Mouse (Mus musculus): Measurements from ENCODE around the gene Add3. TPM values are rescaled to one million over a fixed set of nuclear protein-coding genes. Genes with fewer than 3 reads are reported as not detected.
A peak's percentile ranks its signal among the peaks of the same experiment; 100 is the strongest.

The Add3 gene
- polyA plus RNA-seq, 1 experiment from 2014 or later: 29.5 TPM

DNA sequence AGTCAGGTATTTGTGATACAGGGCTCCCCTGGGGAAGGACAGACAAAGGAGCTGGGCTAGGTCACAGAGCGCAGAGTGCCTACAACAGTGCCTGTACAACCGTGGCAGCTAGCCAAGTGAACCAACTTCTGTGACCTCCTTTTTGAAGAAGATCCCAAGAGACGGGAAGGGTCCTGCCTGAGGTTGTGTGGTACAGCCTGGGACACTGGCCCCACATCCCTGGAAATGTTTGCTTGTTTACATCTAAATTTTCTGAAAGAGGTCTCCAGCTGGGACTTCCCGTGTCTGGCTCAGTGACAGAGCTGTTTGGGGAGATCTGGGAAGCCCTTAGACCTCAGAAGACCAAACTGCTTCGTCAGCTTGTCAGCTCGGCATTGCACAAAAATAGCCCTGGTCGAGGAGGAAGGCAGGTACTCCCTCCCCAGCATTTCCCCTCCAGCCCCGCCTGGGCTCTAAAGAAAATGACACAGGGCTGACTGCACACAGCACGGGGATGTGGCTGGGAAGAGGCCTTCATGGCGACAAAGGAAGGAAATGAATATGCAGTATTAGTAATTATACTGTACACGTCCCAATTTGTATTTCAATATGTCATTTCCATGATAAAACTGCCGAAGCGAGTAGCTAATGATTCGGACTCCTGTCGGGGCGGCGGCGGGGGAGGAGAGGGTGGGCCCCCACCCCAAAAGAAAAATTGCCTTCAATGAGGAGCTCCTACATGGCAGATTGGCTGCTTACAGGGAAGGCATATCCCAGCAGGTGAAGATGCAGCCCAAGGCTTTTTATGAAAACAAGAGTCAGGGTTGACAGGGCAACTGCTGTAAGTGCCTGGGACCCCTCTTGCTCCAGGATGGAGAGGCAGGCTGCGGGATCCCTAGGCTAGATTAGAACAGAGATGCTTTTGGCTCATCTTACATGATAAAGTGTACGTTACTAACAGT lies 144.3 kb downstream of the Add3 start:
- no peak for DNase-seq
- H3K27me3 ChIP-seq: peaks cover 6% of the 10 kb centered on the region; the same call in 1 of the 2 replicates
- WGBS (ENCODE audit: insufficient replicate concordance): 31% methylated on average over 20 of the region's 20 CpGs
- no peak overlapping the region; the same call in 1 of the 2 replicates for H3K27ac ChIP-seq
- no peaks in the 10 kb centered on the region for H3K9me3 ChIP-seq (replicated peaks)
- H3K9ac ChIP-seq: 0 out of 2 replicates have a peak overlapping the region, but pooled peaks have one; percentile 9
- peak; percentile 45; the same call in 1 of the 2 replicates for ATAC-seq (ENCODE audit: low read depth)
- no peaks in the 10 kb centered on the region for H3K36me3 ChIP-seq
- H3K4me2 ChIP-seq: 0 out of 2 replicates have a peak overlapping the region, but pooled peaks have one; percentile 1
- peaks cover 21% of the 10 kb centered on the region for H3K4me1 ChIP-seq (replicated peaks)
- no peak overlapping the region for H3K4me3 ChIP-seq (replicated peaks)

DNA sequence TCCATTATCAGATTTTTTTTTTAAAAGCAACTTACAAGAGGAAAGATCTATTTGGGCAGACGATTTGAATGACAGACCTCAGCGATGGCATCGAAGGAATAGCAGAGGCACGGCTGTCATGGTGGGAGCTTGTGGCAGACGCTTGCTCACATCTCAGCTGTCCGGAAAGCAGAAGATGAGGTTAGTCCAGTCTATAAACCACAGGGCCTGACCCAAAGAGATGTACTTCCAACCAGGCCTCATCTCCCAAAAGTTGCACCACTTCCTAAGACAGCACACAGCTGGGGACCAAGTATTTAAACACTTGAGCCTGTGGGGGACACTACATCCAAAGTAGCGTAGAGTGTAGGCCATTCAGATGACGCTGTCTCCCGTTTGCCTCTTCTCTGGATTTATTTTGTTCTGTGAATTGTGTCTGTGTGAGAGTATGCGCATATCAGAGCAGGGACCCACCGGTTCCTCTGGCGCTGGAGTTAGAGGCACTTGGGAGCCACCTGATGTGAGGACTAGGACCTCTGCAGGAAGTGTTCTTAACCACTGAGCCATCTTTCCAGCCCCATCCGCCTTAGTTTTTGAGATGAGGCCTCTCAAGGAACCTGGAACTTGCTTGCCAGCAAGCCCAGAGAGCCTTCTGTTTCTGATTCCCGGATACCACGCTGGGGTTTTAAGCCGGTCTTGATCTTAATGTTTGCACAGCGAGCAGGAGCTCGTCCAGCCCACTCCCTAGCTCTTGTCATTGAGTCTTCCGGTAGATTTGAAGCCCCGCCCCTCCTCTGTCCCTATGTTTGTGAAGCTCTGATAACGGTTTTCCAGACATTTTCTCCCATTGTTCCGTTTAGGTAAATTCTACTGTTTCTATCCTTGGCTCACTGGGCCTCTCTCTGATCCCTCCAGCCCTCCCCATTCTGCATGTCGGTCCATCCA lies 156.3 kb downstream of the Add3 start:
- Histone ChIP-seq H3K4me3 (replicated peaks) (no peak overlapping the region), H3K4me1 (replicated peaks) (peaks cover 5% of the 10 kb centered on the region; the same call in 1 of the 2 replicates), H3K4me2 (peak overlapping the region; percentile 11; the same call in 1 of the 2 replicates), H3K27me3 (peaks cover 2% of the 10 kb centered on the region; the same call in 1 of the 2 replicates), H3K27ac (no peak overlapping the region), H3K9ac (no peak overlapping the region), H3K9me3 (replicated peaks) (no peaks in the 10 kb centered on the region), H3K36me3 (no peaks in the 10 kb centered on the region)
- DNase-seq (no peak), ATAC-seq (ENCODE audit: low read depth) (no peak)
- WGBS (ENCODE audit: insufficient replicate concordance): 58% methylated on average over 23 of the region's 23 CpGs

Other genes starting within 250 kb of the Add3 start
- 109 and 115 TPM in 2 replicates for gene Xpnpep1, start 100.2 kb upstream of the Add3 start, polyA plus RNA-seq (2015; fragmentation: Nextera tagmentation; extraction: Ambion mirVana)
- gene Mxi1, start 170.1 kb downstream of the Add3 start, polyA plus RNA-seq (2015; fragmentation: Nextera tagmentation; extraction: Ambion mirVana): 31.0 and 33.3 TPM in 2 replicates
- gene Gm10197, start 231.3 kb downstream of the Add3 start, polyA plus RNA-seq (2015; fragmentation: Nextera tagmentation; extraction: Ambion mirVana): not detected in 2 replicates